Mouse (Mus musculus) lung, postnatal 0 days (tissue): ENCODE results near the gene Rora. TPM values are rescaled to one million over a fixed set of nuclear protein-coding genes. Genes with fewer than 3 reads are reported as not detected.

Source experiments
- ATAC-seq: fragments of 200-750 bp; cut with Nextera tagmentation; 2 replicates; pipeline ENCODE4 v1.8.0; 2017; ENCODE audit warnings: moderate library complexity
- DNase-seq: peaks from one replicate; pipeline ENCODE4 v3.0.0-alpha.2; 2016; ENCODE audit warnings: low spot score
- H3K27ac ChIP-seq: fragments of 300-500 bp; sonication (generic); 2 replicates; pipeline ENCODE4 v1.5.1; 2014; ENCODE audit warnings: antibody characterized with exemption, mild to moderate bottlenecking, low read length, mixed read lengths
- H3K27me3 ChIP-seq: fragments of 300-500 bp; sonication (generic); replicated peaks from 2 replicates; pipeline ENCODE4 v1.6.1; 2014; ENCODE audit warnings: low read length, mixed read lengths; ENCODE audit not compliant: insufficient read depth
- H3K36me3 ChIP-seq: fragments of 300-500 bp; sonication (generic); 2 replicates; pipeline ENCODE4 v1.6.1; 2014; ENCODE audit warnings: low read length, mixed read lengths; ENCODE audit not compliant: insufficient read depth
- H3K4me1 ChIP-seq: fragments of 300-500 bp; sonication (generic); 2 replicates; pipeline ENCODE4 v1.6.1; 2014; ENCODE audit warnings: antibody characterized with exemption, low read depth, low read length, mixed read lengths; ENCODE audit not compliant: insufficient read depth
- H3K4me2 ChIP-seq: fragments of 300-500 bp; sonication (generic); replicated peaks from 2 replicates; pipeline ENCODE4 v1.6.1; 2014; ENCODE audit warnings: low read depth, mild to moderate bottlenecking, low read length, moderate library complexity, mixed read lengths
- H3K4me3 ChIP-seq: fragments of 300-500 bp; sonication (generic); 2 replicates; pipeline ENCODE4 v1.5.1; 2014; ENCODE audit warnings: low read depth, low read length
- H3K9ac ChIP-seq: fragments of 300-500 bp; sonication (generic); replicated peaks from 2 replicates; pipeline ENCODE4 v1.6.1; 2014; ENCODE audit warnings: low read depth, mild to moderate bottlenecking
- H3K9me3 ChIP-seq: fragments of 300-500 bp; sonication (generic); 2 replicates; pipeline ENCODE4 v1.6.1; 2016; ENCODE audit warnings: low read length, mixed read lengths
- CTCF ChIP-seq: IDR thresholded peaks from 2 replicates; pipeline ENCODE4 v1.5.1; 2016; ENCODE audit warnings: antibody characterized with exemption, mild to moderate bottlenecking
- EP300 ChIP-seq: IDR thresholded peaks from 2 replicates; pipeline ENCODE4 v1.6.1; 2016; ENCODE audit warnings: antibody characterized with exemption, mild to moderate bottlenecking, control low read depth
- WGBS: fragments of 180-500 bp; shearing (Covaris S2); extraction: QIAGEN DNeasy Blood & Tissue Kit; methylation state at CpG from one replicate; pipeline ENCODE4 v1.1.7; 2014; 5-methylcytosine and 5-hydroxymethylcytosine counted together
- polyA plus RNA-seq: library from polyadenylated mRNA; unstranded; fragments of >200 nt; fragmentation: Nextera tagmentation; extraction: Ambion mirVana; gene quantifications from 2 replicates; pipeline ENCODE4 v1.2.1, GENCODE M21; 2015

The Rora gene
- polyA plus RNA-seq, 1 experiment from 2014 or later, result 18.8 TPM

DNA sequence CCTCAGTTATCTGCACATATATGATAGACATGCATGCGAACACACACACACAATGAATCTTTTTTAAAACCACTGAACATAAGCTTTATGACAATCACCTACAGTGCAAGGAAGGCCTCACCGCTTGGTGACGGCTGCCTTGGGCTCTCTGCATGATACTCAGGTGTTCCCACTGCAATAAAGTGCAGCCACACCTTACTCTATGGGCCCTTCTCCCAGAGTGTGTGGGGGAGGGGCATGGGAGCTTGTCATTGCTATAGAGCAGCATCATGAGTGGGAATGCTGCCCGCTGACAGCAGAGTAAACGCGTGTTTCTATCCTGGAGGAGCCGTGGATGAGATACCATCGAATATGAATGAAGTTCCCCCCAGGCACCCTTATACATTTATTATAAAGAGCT, 525.6 kb downstream of the Rora start:
- H3K27me3 ChIP-seq, result no peaks in the 10 kb centered on the region
- TF ChIP-seq EP300 (no peak), CTCF (no peak)
- no peak overlapping the region for H3K9ac ChIP-seq
- DNase-seq, result peak; percentile 58
- ATAC-seq, result peak; percentile 65
- H3K36me3 ChIP-seq, result no peaks in the 10 kb centered on the region
- 0 out of 2 replicates have a peak, but pooled peaks cover 5% of the 10 kb centered on the region for H3K4me1 ChIP-seq
- H3K4me3 ChIP-seq, result no peak overlapping the region
- H3K27ac ChIP-seq, result no peak overlapping the region
- H3K4me2 ChIP-seq, result no peak overlapping the region
- WGBS, result 79% methylated on average over 8 of the region's 8 CpGs
- no peaks in the 10 kb centered on the region for H3K9me3 ChIP-seq

DNA sequence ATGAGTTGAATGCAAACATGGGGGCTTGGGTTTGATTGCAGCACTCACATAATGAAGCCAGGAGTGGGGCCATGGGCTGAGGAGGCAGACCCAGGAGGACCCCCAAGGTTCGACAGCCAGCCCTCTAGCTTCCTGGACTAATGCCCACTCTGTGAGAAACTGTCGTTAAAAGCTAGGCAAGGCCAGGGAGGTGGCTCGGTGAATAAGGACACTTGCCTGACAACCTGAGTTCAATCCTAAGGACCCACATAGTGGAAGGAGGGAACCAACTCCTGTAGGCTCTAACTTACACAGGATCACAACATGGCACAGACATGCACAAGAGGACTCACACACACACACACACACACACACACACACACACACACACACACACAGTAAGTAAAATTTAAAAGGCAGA, 527.4 kb downstream of the Rora start:
- H3K9ac ChIP-seq, result no peak overlapping the region
- 0 out of 2 replicates have a peak, but pooled peaks cover 5% of the 10 kb centered on the region for H3K4me1 ChIP-seq
- H3K4me2 ChIP-seq, result no peak overlapping the region
- ATAC-seq (no peak), DNase-seq (no peak)
- no peak overlapping the region; the same call in 1 of the 2 replicates for H3K27ac ChIP-seq
- no peak overlapping the region for H3K4me3 ChIP-seq
- no peaks in the 10 kb centered on the region for H3K36me3 ChIP-seq
- H3K27me3 ChIP-seq, result no peaks in the 10 kb centered on the region
- no peaks in the 10 kb centered on the region for H3K9me3 ChIP-seq
- WGBS, result 18% methylated on average over 3 of the region's 3 CpGs
- no peak for TF ChIP-seq EP300
- TF ChIP-seq CTCF, result no peak

- 0 out of 2 replicates have a peak, but pooled peaks cover under 1% of the 10 kb centered on the region for H3K4me1 ChIP-seq
- no peaks in the 10 kb centered on the region for H3K27me3 ChIP-seq
- H3K4me2 ChIP-seq, result no peak overlapping the region
- DNase-seq, result peak; percentile 90
- H3K4me3 ChIP-seq, result no peak overlapping the region
- TF ChIP-seq EP300 (peak; percentile 57; the same call in 1 of the 2 replicates), CTCF (no peak)
- no peak overlapping the region for H3K9ac ChIP-seq
- H3K36me3 ChIP-seq, result no peaks in the 10 kb centered on the region
- no peaks in the 10 kb centered on the region for H3K9me3 ChIP-seq
- ATAC-seq, result peak; percentile 70
- no peak overlapping the region for H3K27ac ChIP-seq
These were observed 527.8 kb downstream of the Rora start for GRCm38 (mm10) chr9:69181411-69181810.

DNA sequence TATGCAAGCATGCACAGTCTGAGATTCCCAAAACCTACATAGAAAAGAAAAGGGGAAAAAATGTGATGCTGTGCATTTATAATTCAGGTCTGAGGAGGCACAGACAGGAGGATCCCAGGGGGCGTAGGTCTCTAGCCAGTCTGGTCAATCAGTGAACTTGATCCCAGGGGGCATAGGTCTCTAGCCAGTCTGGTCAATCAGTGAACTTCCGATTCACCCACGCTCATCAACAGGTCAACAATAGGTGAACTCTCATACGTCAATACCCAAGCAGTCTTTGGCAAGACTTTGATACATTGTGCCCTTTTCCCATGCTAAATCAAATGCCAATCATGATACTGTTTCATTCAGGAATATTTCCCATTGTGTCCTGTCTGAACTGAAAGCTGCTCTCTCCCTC, 530.3 kb downstream of the Rora start:
- H3K9me3 ChIP-seq, result no peaks in the 10 kb centered on the region
- DNase-seq (no peak), ATAC-seq (no peak)
- H3K36me3 ChIP-seq, result no peaks in the 10 kb centered on the region
- H3K4me3 ChIP-seq, result no peak overlapping the region
- no peaks in the 10 kb centered on the region for H3K4me1 ChIP-seq
- no peak overlapping the region for H3K9ac ChIP-seq
- WGBS, result 90% methylated on average over 4 of the region's 4 CpGs
- no peak overlapping the region for H3K4me2 ChIP-seq
- H3K27me3 ChIP-seq, result no peaks in the 10 kb centered on the region
- no peak for TF ChIP-seq CTCF
- no peak overlapping the region for H3K27ac ChIP-seq

DNA sequence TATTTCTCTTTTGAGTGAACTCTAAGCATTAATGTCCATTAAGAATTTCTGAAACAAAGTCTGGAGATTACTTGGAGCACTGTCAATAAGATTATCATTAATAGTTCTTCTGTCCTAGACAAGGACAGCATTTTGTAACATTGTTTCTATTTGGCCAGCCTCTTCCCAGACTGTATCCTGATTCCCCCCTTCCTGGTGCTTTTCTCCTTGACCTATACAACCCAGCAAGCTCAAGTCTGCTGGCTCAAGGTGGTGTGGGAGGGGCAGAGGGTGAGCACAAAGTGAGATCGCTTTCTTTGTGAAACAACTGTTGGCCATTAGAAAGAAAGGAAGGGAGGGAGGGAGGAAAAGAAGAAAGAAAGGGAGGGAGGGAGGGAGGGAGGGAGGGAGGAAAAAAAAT, 537.1 kb downstream of the Rora start:
- ATAC-seq, result no peak
- no peak overlapping the region for H3K9ac ChIP-seq
- no peak overlapping the region for H3K27ac ChIP-seq
- no peak for TF ChIP-seq CTCF
- no peak for TF ChIP-seq EP300
- H3K9me3 ChIP-seq, result no peaks in the 10 kb centered on the region
- no peak for DNase-seq
- no peak overlapping the region for H3K4me2 ChIP-seq
- no peaks in the 10 kb centered on the region for H3K36me3 ChIP-seq
- no peaks in the 10 kb centered on the region for H3K27me3 ChIP-seq
- no CpG with 5 or more reads among the region's 1 CpGs for WGBS
- no peaks in the 10 kb centered on the region for H3K4me1 ChIP-seq
- no peak overlapping the region for H3K4me3 ChIP-seq

- no peak overlapping the region for H3K9ac ChIP-seq
- H3K4me2 ChIP-seq, result no peak overlapping the region
- H3K4me3 ChIP-seq, result no peak overlapping the region
- H3K27ac ChIP-seq, result no peak overlapping the region
- H3K27me3 ChIP-seq, result no peaks in the 10 kb centered on the region
- no peak for TF ChIP-seq CTCF
- no peak for TF ChIP-seq EP300
- no peaks in the 10 kb centered on the region for H3K9me3 ChIP-seq
- no peaks in the 10 kb centered on the region for H3K4me1 ChIP-seq
- ATAC-seq, result no peak
- DNase-seq, result no peak
- no peaks in the 10 kb centered on the region for H3K36me3 ChIP-seq
- 87% methylated on average over 8 of the region's 8 CpGs for WGBS
These were observed 538.9 kb downstream of the Rora start for GRCm38 (mm10) chr9:69192446-69192845.
